Mouse (Mus musculus) gastrocnemius, postnatal 36 days (tissue): ENCODE measurements around the gene Tmco4. TPM values are rescaled to one million over a fixed set of nuclear protein-coding genes. Genes with fewer than 3 reads are reported as not detected.

ENCODE experiments used
- DNase-seq, 2 experiments: peaks; one replicate each; pipeline ENCODE4 v3.0.0; 2022
- intact Hi-C: fragments of 180-260 bp; cut with DNase I; formaldehyde crosslinking; loops from one replicate; pipeline ENCODE4 v1.15.1; 2025
- long read RNA-seq, 2 experiments: library from polyadenylated mRNA; stranded (forward); transcript quantifications; one replicate each; pipeline ENCODE4 v2.0.0; 2021
- total RNA-seq, 2 experiments: library from RNA; stranded (reverse); gene quantifications; 2 replicates each; pipeline ENCODE4 v1.2.3; 2021

Gene Tmco4
- total RNA-seq = 1 to 10 TPM; 4.0 to 6.1 TPM
- long read RNA-seq, experiment 1, partial matches to known transcripts = 0 of 1 reads
- long read RNA-seq, experiment 1, other reads (novel, unspliced or antisense) = 0 of 1 reads
- long read RNA-seq, experiment 2, transcript Tmco4-202 (17 exons, 3,318 nt) = major isoform, 5 of 5 reads
- long read RNA-seq, experiment 2, partial matches to known transcripts = 0 of 5 reads
- long read RNA-seq, experiment 2, other reads (novel, unspliced or antisense) = 0 of 5 reads

GRCm38 (mm10) chr4:138972827-138973718 lies at the start of gene Tmco4:
Gene Tmco4 (plus strand): TSS chr4:138972888.
- peak; percentile 66 to 74 for DNase-seq
- intact Hi-C loops = no loop called here

GRCm38 (mm10) chr4:138925561-138925960 lies 47.1 kb upstream of the Tmco4 start:
- DNase-seq = no peak
- intact Hi-C loops = no loop called here

GRCm38 (mm10) chr4:138933862-138934261 lies 38.8 kb upstream of the Tmco4 start:
- intact Hi-C loops = loop anchor here (2.0 kb wide), 1 partner anchor 15 kb away; no protein-coding TSS in a partner anchor
- DNase-seq = no peak

- intact Hi-C loops = no loop called here
- no peak for DNase-seq
These were observed 38.1 kb upstream of the Tmco4 start for GRCm38 (mm10) chr4:138934456-138935145.

- DNase-seq = no peak
- intact Hi-C loops = no loop called here
These were observed 34.0 kb upstream of the Tmco4 start for GRCm38 (mm10) chr4:138938495-138939269.

GRCm38 (mm10) chr4:138939481-138939880 lies 33.2 kb upstream of the Tmco4 start:
- DNase-seq = no peak

GRCm38 (mm10) chr4:138941401-138941800 lies 31.3 kb upstream of the Tmco4 start:
- intact Hi-C loops = no loop called here
- no peak for DNase-seq

More at GRCm38 (mm10) chr4:138939481-138939880, 33.2 kb upstream of the Tmco4 start:
- intact Hi-C loops = no loop called here

- DNase-seq = no peak
- intact Hi-C loops = no loop called here
These were observed 30.7 kb upstream of the Tmco4 start for GRCm38 (mm10) chr4:138941966-138942365.

GRCm38 (mm10) chr4:138943730-138944129 lies 29.0 kb upstream of the Tmco4 start:
- intact Hi-C loops = no loop called here
- peak; percentile 70 to 78 for DNase-seq

- intact Hi-C loops = loop anchor here (2.0 kb wide), 1 partner anchor 15 kb away; no protein-coding TSS in a partner anchor
- DNase-seq = no peak
These were observed 24.4 kb upstream of the Tmco4 start for GRCm38 (mm10) chr4:138948257-138948656.

- intact Hi-C loops = no loop called here
- DNase-seq = no peak
These were observed 14.1 kb upstream of the Tmco4 start for GRCm38 (mm10) chr4:138958612-138959011.

- no peak for DNase-seq
- intact Hi-C loops = no loop called here
These were observed 13.6 kb upstream of the Tmco4 start for GRCm38 (mm10) chr4:138959120-138959519.

- intact Hi-C loops = no loop called here
- DNase-seq = no peak
These were observed 12.8 kb upstream of the Tmco4 start for GRCm38 (mm10) chr4:138959926-138960325.

GRCm38 (mm10) chr4:138962719-138963118 lies 10.0 kb upstream of the Tmco4 start:
- no peak for DNase-seq
- intact Hi-C loops = no loop called here

GRCm38 (mm10) chr4:138965871-138966270 lies 6.8 kb upstream of the Tmco4 start:
- DNase-seq = no peak
- intact Hi-C loops = no loop called here

GRCm38 (mm10) chr4:138966866-138967265 lies 5.8 kb upstream of the Tmco4 start, which contains the start of gene Rnf186:
Gene Rnf186 (plus strand): TSS chr4:138967112.
- intact Hi-C loops = no loop called here
- DNase-seq = no peak

GRCm38 (mm10) chr4:138967485-138967884 lies 5.2 kb upstream of the Tmco4 start:
- intact Hi-C loops = no loop called here
- DNase-seq = no peak

- DNase-seq = no peak
- intact Hi-C loops = no loop called here
These were observed 3.7 kb upstream of the Tmco4 start for GRCm38 (mm10) chr4:138968772-138969556.

- intact Hi-C loops = no loop called here
- DNase-seq = no peak
These were observed 3.0 kb upstream of the Tmco4 start for GRCm38 (mm10) chr4:138969736-138970135.
